Mouse (Mus musculus) CH12.LX (cell line): Measurements from ENCODE around the gene Tbc1d10a. TPM values are rescaled to one million over a fixed set of nuclear protein-coding genes. Genes with fewer than 3 reads are reported as not detected.
A peak's percentile ranks its signal among the peaks of the same experiment; 100 is the strongest.

ENCODE experiments used
- DNase-seq: peaks from one replicate; pipeline ENCODE4 v3.0.0-alpha.2; 2013; ENCODE audit errors: extremely low read depth
- H3K27ac ChIP-seq: 2 replicates; pipeline ENCODE4 v1.5.1; 2012; ENCODE audit warnings: low read depth, mild to moderate bottlenecking, control low read depth, moderate library complexity; ENCODE audit not compliant: insufficient read depth
- H3K27me3 ChIP-seq: replicated peaks from 2 replicates; pipeline ENCODE3; 2012; ENCODE audit warnings: inconsistent platforms
- H3K36me3 ChIP-seq, 2 experiments: replicated peaks in 1 of 2; 2 replicates each; pipeline versions ENCODE3 to v1.6.1; 2012; ENCODE audit warnings: inconsistent platforms in 1 of 2, low read length in 1 of 2, mild to moderate bottlenecking in 1 of 2, mixed read lengths in 1 of 2, moderate library complexity in 1 of 2; ENCODE audit not compliant: control insufficient read depth in 1 of 2, insufficient read depth in 1 of 2
- H3K4me1 ChIP-seq, 2 experiments: 2 replicates each; pipeline ENCODE4 v1.6.1; 2012; ENCODE audit warnings: inconsistent platforms in 1 of 2, moderate library complexity in 1 of 2; ENCODE audit not compliant: insufficient read depth in 2 of 2, control insufficient read depth in 1 of 2
- H3K4me2 ChIP-seq: 2 replicates; pipeline ENCODE4 v1.6.1; 2012; ENCODE audit warnings: low read depth, mild to moderate bottlenecking, control low read depth; ENCODE audit not compliant: poor library complexity, insufficient read depth, severe bottlenecking
- H3K4me3 ChIP-seq, 3 experiments: fragments of 150-350 bp in 1 of 3; sonication (generic) in 1 of 3; replicated peaks in 1 of 3; 2 replicates each; pipeline versions ENCODE3 to v1.5.1; 2011 to 2012; ENCODE audit warnings: low read depth in 2 of 3, low read length in 2 of 3, mild to moderate bottlenecking in 2 of 3, moderate library complexity in 2 of 3, control low read depth in 1 of 3, improper control_type of control experiment in 1 of 3, inconsistent platforms in 1 of 3, mixed read lengths in 1 of 3; ENCODE audit not compliant: poor library complexity in 1 of 3
- H3K79me2 ChIP-seq: replicated peaks from 2 replicates; pipeline ENCODE4 v1.6.1; 2012; ENCODE audit warnings: mild to moderate bottlenecking, moderate library complexity; ENCODE audit not compliant: control insufficient read depth, poor library complexity, insufficient read depth, severe bottlenecking; ENCODE audit errors: extremely low read depth
- H3K9ac ChIP-seq: 2 replicates; pipeline ENCODE4 v1.6.1; 2012; ENCODE audit warnings: low read depth, mild to moderate bottlenecking, control low read depth, moderate library complexity; ENCODE audit not compliant: insufficient read depth
- H3K9me3 ChIP-seq: replicated peaks from 2 replicates; pipeline ENCODE3; 2012; ENCODE audit warnings: low read length, inconsistent platforms, mixed read lengths
- BHLHE40 ChIP-seq: IDR thresholded peaks from 2 replicates; pipeline ENCODE4 v1.6.1; 2011; ENCODE audit warnings: mild to moderate bottlenecking, low read depth, low read length, improper control_type of control experiment
- CHD1 ChIP-seq: IDR thresholded peaks from 2 replicates; pipeline ENCODE4 v1.6.1; 2012; ENCODE audit warnings: low read depth, low read length, improper control_type of control experiment, inconsistent platforms
- CHD2 ChIP-seq: IDR thresholded peaks from 2 replicates; pipeline ENCODE4 v1.6.1; 2011; ENCODE audit warnings: low read length, improper control_type of control experiment
- CTCF ChIP-seq, 2 experiments: IDR thresholded peaks in 1 of 2; conservative IDR thresholded peaks in 1 of 2; 2 replicates each; pipeline ENCODE4 v1.5.1; 2011 to 2012; ENCODE audit warnings: low read depth in 2 of 2, low read length in 2 of 2, improper control_type of control experiment in 1 of 2, inconsistent platforms in 1 of 2, mild to moderate bottlenecking in 1 of 2, moderate library complexity in 1 of 2
- E2F4 ChIP-seq: IDR thresholded peaks from 2 replicates; pipeline ENCODE4 v1.6.1; 2011; ENCODE audit warnings: low read depth, low read length, improper control_type of control experiment; ENCODE audit not compliant: insufficient replicate concordance
- ELF1 ChIP-seq: IDR thresholded peaks from 2 replicates; pipeline ENCODE4 v1.6.1; 2014; ENCODE audit warnings: low read depth, mild to moderate bottlenecking, inconsistent platforms, low read length, improper control_type of control experiment
- EP300 ChIP-seq: IDR thresholded peaks from 2 replicates; pipeline ENCODE4 v1.6.1; 2011; ENCODE audit warnings: low read length, improper control_type of control experiment
- ETS1 ChIP-seq: conservative IDR thresholded peaks from 2 replicates; pipeline ENCODE4 v1.6.1; 2012; ENCODE audit warnings: low read depth, mild to moderate bottlenecking, inconsistent platforms, low read length, improper control_type of control experiment, moderate library complexity
- GABPA ChIP-seq: IDR thresholded peaks from 2 replicates; pipeline ENCODE4 v1.6.1; 2012; ENCODE audit warnings: low read depth, low read length, improper control_type of control experiment, inconsistent platforms; ENCODE audit not compliant: insufficient replicate concordance
- HCFC1 ChIP-seq: IDR thresholded peaks from 2 replicates; pipeline ENCODE4 v1.6.1; 2012; ENCODE audit warnings: low read depth, mild to moderate bottlenecking, inconsistent platforms, low read length, improper control_type of control experiment
- IRF4 ChIP-seq: IDR thresholded peaks from 2 replicates; pipeline ENCODE4 v1.6.1; 2014; ENCODE audit warnings: low read depth, mild to moderate bottlenecking, inconsistent platforms, low read length, improper control_type of control experiment
- JUN ChIP-seq: IDR thresholded peaks from 2 replicates; pipeline ENCODE4 v1.6.1; 2011; ENCODE audit warnings: low read depth, mild to moderate bottlenecking, low read length, improper control_type of control experiment, moderate library complexity; ENCODE audit not compliant: insufficient read depth
- JUND ChIP-seq: conservative IDR thresholded peaks from 2 replicates; pipeline ENCODE4 v1.6.1; 2011; ENCODE audit warnings: low read depth, low read length, improper control_type of control experiment
- KAT2A ChIP-seq: IDR thresholded peaks from 2 replicates; pipeline ENCODE4 v1.6.1; 2012; ENCODE audit warnings: low read length, improper control_type of control experiment, inconsistent platforms; ENCODE audit not compliant: insufficient replicate concordance
- MAFK ChIP-seq: IDR thresholded peaks from 2 replicates; pipeline ENCODE4 v1.6.1; 2011; ENCODE audit warnings: low read length, improper control_type of control experiment; ENCODE audit not compliant: insufficient replicate concordance
- MAX ChIP-seq: IDR thresholded peaks from 2 replicates; pipeline ENCODE4 v1.6.1; 2011; ENCODE audit warnings: low read length, improper control_type of control experiment
- MAZ ChIP-seq: IDR thresholded peaks from 2 replicates; pipeline ENCODE4 v1.6.1; 2012; ENCODE audit warnings: low read depth, mild to moderate bottlenecking, inconsistent platforms, low read length, improper control_type of control experiment, moderate library complexity
- MEF2A ChIP-seq: IDR thresholded peaks from 2 replicates; pipeline ENCODE4 v1.6.1; 2014; ENCODE audit warnings: low read depth, mild to moderate bottlenecking, inconsistent platforms, low read length, improper control_type of control experiment, borderline replicate concordance
- MXI1 ChIP-seq: IDR thresholded peaks from 2 replicates; pipeline ENCODE4 v1.6.1; 2011; ENCODE audit warnings: mild to moderate bottlenecking, low read depth, low read length, improper control_type of control experiment
- MYC ChIP-seq: IDR thresholded peaks from 2 replicates; pipeline ENCODE4 v1.6.1; 2011; ENCODE audit warnings: low read depth, mild to moderate bottlenecking, improper control_type of control experiment, low read length
- NELFE ChIP-seq: IDR thresholded peaks from 2 replicates; pipeline ENCODE4 v1.6.1; 2011; ENCODE audit warnings: low read depth, low read length, improper control_type of control experiment
- NRF1 ChIP-seq: IDR thresholded peaks from 2 replicates; pipeline ENCODE4 v1.6.1; 2014; ENCODE audit warnings: low read depth, mild to moderate bottlenecking, inconsistent platforms, low read length, improper control_type of control experiment, moderate library complexity
- PAX5 ChIP-seq: IDR thresholded peaks from 2 replicates; pipeline ENCODE4 v1.6.1; 2012; ENCODE audit warnings: low read length, inconsistent platforms, mixed read lengths
- POLR2A ChIP-seq: IDR thresholded peaks from 2 replicates; pipeline ENCODE4 v1.6.1; 2011; ENCODE audit warnings: low read depth, mild to moderate bottlenecking, improper control_type of control experiment, low read length
- POLR2AphosphoS2 ChIP-seq: IDR thresholded peaks from 2 replicates; pipeline ENCODE4 v1.6.1; 2011; ENCODE audit warnings: low read depth, low read length, improper control_type of control experiment
- RAD21 ChIP-seq: IDR thresholded peaks from 2 replicates; pipeline ENCODE4 v1.6.1; 2011; ENCODE audit warnings: low read depth, mild to moderate bottlenecking, low read length, improper control_type of control experiment, moderate library complexity
- RCOR1 ChIP-seq: conservative IDR thresholded peaks from 2 replicates; pipeline ENCODE4 v1.6.1; 2012; ENCODE audit warnings: low read depth, mild to moderate bottlenecking, inconsistent platforms, low read length, improper control_type of control experiment
- SIN3A ChIP-seq: IDR thresholded peaks from 2 replicates; pipeline ENCODE4 v1.6.1; 2012; ENCODE audit warnings: low read length, improper control_type of control experiment, inconsistent platforms
- SMC3 ChIP-seq: IDR thresholded peaks from 2 replicates; pipeline ENCODE4 v1.6.1; 2011; ENCODE audit warnings: low read depth, low read length, improper control_type of control experiment
- TBP ChIP-seq: conservative IDR thresholded peaks from 2 replicates; pipeline ENCODE4 v1.6.1; 2011; ENCODE audit warnings: low read depth, low read length, improper control_type of control experiment
- TCF12 ChIP-seq: IDR thresholded peaks from 2 replicates; pipeline ENCODE4 v1.6.1; 2014; ENCODE audit warnings: low read depth, mild to moderate bottlenecking, inconsistent platforms, low read length, improper control_type of control experiment
- UBTF ChIP-seq: IDR thresholded peaks from 2 replicates; pipeline ENCODE4 v1.6.1; 2012; ENCODE audit warnings: low read depth, mild to moderate bottlenecking, inconsistent platforms, low read length, improper control_type of control experiment, moderate library complexity
- USF1 ChIP-seq: IDR thresholded peaks from 2 replicates; pipeline ENCODE4 v1.6.1; 2014; ENCODE audit warnings: low read depth, mild to moderate bottlenecking, inconsistent platforms, low read length, improper control_type of control experiment
- USF2 ChIP-seq: conservative IDR thresholded peaks from 2 replicates; pipeline ENCODE4 v1.6.1; 2011; ENCODE audit warnings: low read depth, low read length, improper control_type of control experiment
- ZC3H11A ChIP-seq: IDR thresholded peaks from 2 replicates; pipeline ENCODE4 v1.6.1; 2012; ENCODE audit warnings: low read depth, mild to moderate bottlenecking, inconsistent platforms, low read length, improper control_type of control experiment
- ZKSCAN1 ChIP-seq: IDR thresholded peaks from 2 replicates; pipeline ENCODE4 v1.6.1; 2012; ENCODE audit warnings: low read depth, inconsistent platforms, low read length, improper control_type of control experiment, borderline replicate concordance
- ZMIZ1 ChIP-seq: IDR thresholded peaks from 2 replicates; pipeline ENCODE4 v1.6.1; 2012; ENCODE audit warnings: low read depth, mild to moderate bottlenecking, inconsistent platforms, low read length, improper control_type of control experiment
- ZNF384 ChIP-seq: IDR thresholded peaks from 2 replicates; pipeline ENCODE4 v1.6.1; 2012; ENCODE audit warnings: low read depth, low read length, improper control_type of control experiment, inconsistent platforms
- dilution Hi-C: fragments of 300-500 bp; cut with MboI; formaldehyde crosslinking; loops from 2 replicates; pipeline ENCODE4 v1.14.3; 2020; ENCODE audit warnings: low sequenced_read_pairs; ENCODE audit not compliant: extremely low pct_unique_long_range_greater_than_20kb, extremely low pct_ligation_motif_present
- in situ Hi-C: fragments of 300-500 bp; cut with MboI; formaldehyde crosslinking; loops from 3 replicates; pipeline ENCODE4 v1.14.3; 2019; ENCODE audit warnings: low sequenced_read_pairs, low pct_ligation_motif_present, low pct_unique_long_range_greater_than_20kb, mixed read lengths
- polyA plus RNA-seq: library from polyadenylated mRNA; unstranded; fragments of >175 nt; gene quantifications from 2 replicates; pipeline ENCODE4 v1.2.1, GENCODE M21; 2012; ENCODE audit warnings: low read depth; ENCODE audit not compliant: insufficient read length
- total RNA-seq, 2 experiments: library from RNA; depleted of rRNA; stranded (reverse); fragments of 300-350 nt in 1 of 2; fragments of >200 nt in 1 of 2; gene quantifications; 2 replicates each; pipeline ENCODE4 v1.2.3; 2012 to 2014

The Tbc1d10a gene
- total and polyA plus RNA-seq, 3 experiments = 30.3 to 33.9 (median 33.5) TPM

GRCm38 (mm10) chr11:4195597-4196031, 9.0 kb downstream of the Tbc1d10a start:
- in situ Hi-C loops = no loop called here
- Histone ChIP-seq H3K4me3 (no peak overlapping the region), H3K9ac (peak overlapping the region; percentile 44), H3K27me3 (no peaks in the 10 kb centered on the region), H3K27ac (peak overlapping the region; percentile 94), H3K9me3 (no peaks in the 10 kb centered on the region), H3K4me1 (peaks cover 45 to 98% of the 10 kb centered on the region in 2 experiments), H3K4me2 (peak overlapping the region; percentile 79), H3K36me3 (peaks cover 0 to 31% of the 10 kb centered on the region in 2 experiments), H3K79me2 (peaks cover 15% of the 10 kb centered on the region)
- peak; percentile 73 for TF ChIP-seq UBTF
- peak; percentile 56 for TF ChIP-seq ZNF384
- TF ChIP-seq ZC3H11A = no peak
- TF ChIP-seq TCF12 = peak; percentile 98
- TF ChIP-seq EP300 = peak; percentile 100
- no peak for TF ChIP-seq PAX5
- TF ChIP-seq ETS1 = peak; percentile 98
- peak; percentile 71 for TF ChIP-seq KAT2A
- TF ChIP-seq JUN = peak; percentile 97
- TF ChIP-seq JUND = peak; percentile 98
- peak; percentile 8; the same call in 1 of the 2 replicates for TF ChIP-seq USF1
- peak; percentile 54; the same call in 1 of the 2 replicates for TF ChIP-seq ELF1
- TF ChIP-seq NRF1 = 0 out of 2 replicates have a peak, but pooled peaks have one; percentile 38
- peak; percentile 96 for TF ChIP-seq CHD2
- TF ChIP-seq MAX = peak; percentile 90
- 0 out of 2 replicates have a peak, but pooled peaks have one; percentile 42 for TF ChIP-seq POLR2AphosphoS2
- TF ChIP-seq POLR2A = peak; percentile 71
- no peak; the same call in none of the 2 replicates for TF ChIP-seq SMC3
- peak; percentile 72; the same call in 1 of the 2 replicates for TF ChIP-seq TBP
- TF ChIP-seq CTCF (conservative IDR thresholded peaks at IDR 0.05 in 1 of 2, IDR thresholded peaks at IDR 0.05 in 1 of 2; ENCODE audit: low read depth in 2 of 2, low read length in 2 of 2) = no peak
- TF ChIP-seq SIN3A = peak; percentile 91
- peak; percentile 64 for TF ChIP-seq MAFK
- TF ChIP-seq RAD21 = peak; percentile 3
- TF ChIP-seq MEF2A = peak; percentile 97
- peak; percentile 91 for TF ChIP-seq CHD1
- no peak; the same call in 1 of the 2 replicates for TF ChIP-seq HCFC1
- TF ChIP-seq BHLHE40 = peak; percentile 100
- TF ChIP-seq USF2 = 0 out of 2 replicates have a peak, but pooled peaks have one; percentile 5
- peak; percentile 97 for TF ChIP-seq MYC
- peak; percentile 100 for TF ChIP-seq RCOR1
- TF ChIP-seq ZMIZ1 = peak; percentile 83
- no peak for TF ChIP-seq ZKSCAN1
- peak; percentile 79 for TF ChIP-seq MXI1
- peak; percentile 100 for TF ChIP-seq IRF4
- TF ChIP-seq NELFE = peak; percentile 60
- TF ChIP-seq E2F4 = no peak
- peak; percentile 92 for TF ChIP-seq MAZ
- no peak for TF ChIP-seq GABPA
- dilution Hi-C loops = no loop called here
- peak; percentile 100 for DNase-seq
